Mouse (Mus musculus) MEL (cell line): ENCODE data around the gene Insyn1. TPM values are rescaled to one million over a fixed set of nuclear protein-coding genes. Genes with fewer than 3 reads are reported as not detected.
A peak's percentile ranks its signal among the peaks of the same experiment; 100 is the strongest.

Source experiments
- DNase-seq: peaks from one replicate; pipeline ENCODE4 v3.0.0; 2011; ENCODE audit warnings: low read depth, low spot score
- H3K27ac ChIP-seq: 2 replicates; pipeline ENCODE4 v1.5.1; 2012; ENCODE audit warnings: low read depth, mild to moderate bottlenecking, control low read depth, low read length, moderate library complexity; ENCODE audit not compliant: control insufficient read depth
- H3K27me3 ChIP-seq, 2 experiments: fragments of 150-350 bp in 1 of 2; sonication (generic) in 1 of 2; 2 replicates each; pipeline ENCODE4 v1.6.1; 2012; ENCODE audit warnings: low read length in 2 of 2, mild to moderate bottlenecking in 2 of 2, improper control_type of control experiment in 1 of 2, moderate library complexity in 1 of 2; ENCODE audit not compliant: insufficient read depth in 2 of 2, control insufficient read depth in 1 of 2
- H3K36me3 ChIP-seq, 2 experiments: 2 replicates each; pipeline ENCODE4 v1.6.1; 2012 to 2014; ENCODE audit warnings: low read length in 2 of 2, improper control_type of control experiment in 1 of 2, inconsistent platforms in 1 of 2, mild to moderate bottlenecking in 1 of 2; ENCODE audit not compliant: insufficient read depth in 2 of 2, control insufficient read depth in 1 of 2
- H3K4me1 ChIP-seq, 2 experiments: fragments of 150-350 bp in 1 of 2; sonication (generic) in 1 of 2; 2 replicates each; pipeline ENCODE4 v1.6.1; 2012; ENCODE audit warnings: low read length in 2 of 2, improper control_type of control experiment in 1 of 2, mild to moderate bottlenecking in 1 of 2; ENCODE audit not compliant: insufficient read depth in 2 of 2, control insufficient read depth in 1 of 2
- H3K4me3 ChIP-seq, 2 experiments: fragments of 150-350 bp in 1 of 2; sonication (generic) in 1 of 2; 2 replicates each; pipeline ENCODE4 v1.5.1; 2012; ENCODE audit warnings: low read depth in 2 of 2, low read length in 2 of 2, mild to moderate bottlenecking in 2 of 2, moderate library complexity in 2 of 2, control low read depth in 1 of 2, improper control_type of control experiment in 1 of 2; ENCODE audit not compliant: control insufficient read depth in 1 of 2, insufficient read depth in 1 of 2
- H3K79me2 ChIP-seq: 2 replicates; pipeline ENCODE4 v1.6.1; 2012; ENCODE audit warnings: mild to moderate bottlenecking, low read length, moderate library complexity; ENCODE audit not compliant: control insufficient read depth, poor library complexity, insufficient read depth
- H3K9ac ChIP-seq: 2 replicates; pipeline ENCODE4 v1.6.1; 2012; ENCODE audit warnings: low read depth, mild to moderate bottlenecking, control low read depth, low read length, moderate library complexity; ENCODE audit not compliant: control insufficient read depth, poor library complexity, severe bottlenecking
- H3K9me3 ChIP-seq: fragments of 150-350 bp; sonication (generic); replicated peaks from 2 replicates; pipeline ENCODE4 v1.6.1; 2012; ENCODE audit warnings: mild to moderate bottlenecking, low read length, improper control_type of control experiment, moderate library complexity; ENCODE audit not compliant: insufficient read depth
- CTCF ChIP-seq, 3 experiments: IDR thresholded peaks in 2 of 3; conservative IDR thresholded peaks in 1 of 3; 2 replicates each; pipeline ENCODE4 v1.5.1; 2011 to 2012; ENCODE audit warnings: low read length in 3 of 3, low read depth in 2 of 3, mild to moderate bottlenecking in 2 of 3, improper control_type of control experiment in 1 of 3, inconsistent platforms in 1 of 3, mixed read lengths in 1 of 3, moderate library complexity in 1 of 3; ENCODE audit not compliant: control insufficient read depth in 1 of 3, insufficient read depth in 1 of 3, poor library complexity in 1 of 3, severe bottlenecking in 1 of 3
- ETS1 ChIP-seq: IDR thresholded peaks from 2 replicates; pipeline ENCODE4 v1.6.1; 2012; ENCODE audit warnings: low read depth, mild to moderate bottlenecking, inconsistent platforms, low read length, improper control_type of control experiment, moderate library complexity
- GABPA ChIP-seq: IDR thresholded peaks from 2 replicates; pipeline ENCODE4 v1.6.1; 2012; ENCODE audit warnings: low read depth, mild to moderate bottlenecking, inconsistent platforms, low read length, improper control_type of control experiment, moderate library complexity
- RAD21 ChIP-seq: IDR thresholded peaks from 2 replicates; pipeline ENCODE4 v1.6.1; 2011; ENCODE audit warnings: mild to moderate bottlenecking, low read depth, low read length, improper control_type of control experiment
- ZNF384 ChIP-seq: IDR thresholded peaks from 2 replicates; pipeline ENCODE4 v1.6.1; 2012; ENCODE audit warnings: low read depth, mild to moderate bottlenecking, inconsistent platforms, low read length, improper control_type of control experiment
- polyA plus RNA-seq, 2 experiments: library from polyadenylated mRNA; stranded (reverse) in 1 of 2; unstranded in 1 of 2; fragments of >175 nt in 1 of 2; fragments of >200 nt in 1 of 2; gene quantifications; 2 replicates each; pipeline versions ENCODE4 v1.2.1 to v1.2.4; 2012; ENCODE audit warnings: low replicate concordance in 2 of 2, low read depth in 1 of 2; ENCODE audit not compliant: insufficient read length in 2 of 2, insufficient read depth in 1 of 2, missing spikeins in 1 of 2
- total RNA-seq: library from RNA; depleted of rRNA; stranded (reverse); fragments of 300-350 nt; gene quantifications from 2 replicates; pipeline ENCODE4 v1.2.3, GENCODE M21; 2012; rRNA removed

The Insyn1 gene
- total and polyA plus RNA-seq, 3 experiments = not detected

DNA sequence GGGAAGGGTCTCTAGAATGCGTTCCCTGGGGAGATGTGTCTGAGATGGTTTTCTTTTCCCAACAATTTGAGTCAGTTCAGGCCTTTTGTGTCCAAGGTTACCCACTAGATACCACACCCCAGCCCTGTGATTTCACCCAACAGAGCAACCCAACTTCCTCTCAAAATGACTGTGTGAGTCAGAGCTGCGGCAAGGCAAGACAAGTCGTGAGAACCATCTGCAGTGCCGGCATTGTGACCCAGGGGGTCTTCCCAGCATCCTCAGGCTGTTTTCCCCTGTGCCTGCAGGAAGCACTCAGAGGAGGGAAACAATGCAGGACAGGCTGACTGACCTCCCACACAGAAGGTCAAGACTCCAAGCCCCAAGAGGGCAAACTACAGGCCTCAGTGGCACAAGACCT is 60.5 kb downstream of the Insyn1 start:
- no peaks in the 10 kb centered on the region for H3K36me3 ChIP-seq
- H3K79me2 ChIP-seq = no peaks in the 10 kb centered on the region
- no peaks in the 10 kb centered on the region for H3K4me1 ChIP-seq
- DNase-seq = peak; percentile 22
- no peak overlapping the region for H3K9ac ChIP-seq
- no peak overlapping the region for H3K4me3 ChIP-seq
- H3K27ac ChIP-seq = no peak overlapping the region
- TF ChIP-seq CTCF (IDR thresholded peaks at IDR 0.05 in 2 of 3, conservative IDR thresholded peaks at IDR 0.05 in 1 of 3; ENCODE audit: control insufficient read depth in 1 of 3, insufficient read depth in 1 of 3, low read depth in 2 of 3, low read length in 3 of 3, poor library complexity in 1 of 3, severe bottlenecking in 1 of 3) = no peak
- TF ChIP-seq GABPA = no peak
- no peak for TF ChIP-seq RAD21
- no peak for TF ChIP-seq ETS1
- no peak for TF ChIP-seq ZNF384
- TF ChIP-seq, all 39 proteins: peak for 0
- Histone ChIP-seq H3K9me3 (no peaks in the 10 kb centered on the region), H3K27me3 (no peaks in the 10 kb centered on the region)

Other genes starting within 250 kb of the Insyn1 start
- 19.3 and 25.2 TPM in 2 replicates for gene Pml, start 238.8 kb upstream of the Insyn1 start, total RNA-seq
- 10 to 100 TPM in 1 of 2 experiments, not detected in 1; 56.6 TPM for gene Pml, start 238.8 kb upstream of the Insyn1 start, polyA plus RNA-seq
- 5.9 and 6.4 TPM in 2 replicates for gene Stoml1, start 235.4 kb upstream of the Insyn1 start, total RNA-seq
- 1 to 10 TPM in 1 of 2 experiments, not detected in 1; 8.7 TPM for gene Stoml1, start 235.4 kb upstream of the Insyn1 start, polyA plus RNA-seq
- not detected in 2 replicates for gene Loxl1, start 175.4 kb upstream of the Insyn1 start, total RNA-seq
- gene Loxl1, start 175.4 kb upstream of the Insyn1 start, polyA plus RNA-seq = not detected
- not detected in 2 replicates for gene Tbc1d21, start 118.1 kb upstream of the Insyn1 start, total RNA-seq
- gene Tbc1d21, start 118.1 kb upstream of the Insyn1 start, polyA plus RNA-seq = under 1 TPM in 1 of 2 experiments, not detected in 1; 0.13 TPM
- 0.10 and 0.12 TPM in 2 replicates for gene Cd276, start 66.8 kb downstream of the Insyn1 start, total RNA-seq
- gene Cd276, start 66.8 kb downstream of the Insyn1 start, polyA plus RNA-seq = 1 to 10 TPM in 1 of 2 experiments, not detected in 1; 3.6 TPM
- 69.1 and 71.4 TPM in 2 replicates for gene Nptn, start 93.6 kb downstream of the Insyn1 start, total RNA-seq
- gene Nptn, start 93.6 kb downstream of the Insyn1 start, polyA plus RNA-seq = 100 to 1,000 TPM in 1 of 2 experiments, not detected in 1; 199 TPM